Mouse (Mus musculus) ovary, postnatal 14 days (tissue): ENCODE measurements around the gene Vmn2r28.
"Not testable (repeated sequence)": the region's sequence is repeated elsewhere in the genome, so short reads cannot be mapped to it uniquely, and the experiment has no call there.

Experiments
- DNase-seq: peaks from one replicate; pipeline ENCODE4 v3.0.0; 2022; ENCODE audit warnings: low spot score

The Vmn2r28 gene

DNA sequence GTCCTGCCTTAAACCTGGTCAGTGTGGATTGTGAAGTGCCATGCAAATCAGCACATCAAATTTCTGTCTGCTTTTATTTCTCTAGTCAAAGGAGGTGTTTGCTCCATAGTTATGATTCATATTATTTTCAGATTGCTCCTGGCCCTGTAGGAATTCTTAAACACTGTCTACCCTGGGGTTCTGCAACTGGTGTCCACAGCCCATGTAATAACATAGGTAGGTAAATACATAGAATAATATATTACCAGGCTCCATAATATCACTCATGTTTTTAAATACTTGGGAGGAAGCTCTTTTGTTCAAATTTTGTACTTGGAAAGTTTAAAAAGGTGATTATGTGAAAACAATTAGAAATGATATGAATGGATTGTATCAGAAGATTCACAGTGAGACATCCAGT is at the start of gene Vmn2r28:
Vmn2r28 (minus strand) TSS at position 101 of the 400 bp plus-strand sequence.
- not testable (repeated sequence) for DNase-seq

DNA sequence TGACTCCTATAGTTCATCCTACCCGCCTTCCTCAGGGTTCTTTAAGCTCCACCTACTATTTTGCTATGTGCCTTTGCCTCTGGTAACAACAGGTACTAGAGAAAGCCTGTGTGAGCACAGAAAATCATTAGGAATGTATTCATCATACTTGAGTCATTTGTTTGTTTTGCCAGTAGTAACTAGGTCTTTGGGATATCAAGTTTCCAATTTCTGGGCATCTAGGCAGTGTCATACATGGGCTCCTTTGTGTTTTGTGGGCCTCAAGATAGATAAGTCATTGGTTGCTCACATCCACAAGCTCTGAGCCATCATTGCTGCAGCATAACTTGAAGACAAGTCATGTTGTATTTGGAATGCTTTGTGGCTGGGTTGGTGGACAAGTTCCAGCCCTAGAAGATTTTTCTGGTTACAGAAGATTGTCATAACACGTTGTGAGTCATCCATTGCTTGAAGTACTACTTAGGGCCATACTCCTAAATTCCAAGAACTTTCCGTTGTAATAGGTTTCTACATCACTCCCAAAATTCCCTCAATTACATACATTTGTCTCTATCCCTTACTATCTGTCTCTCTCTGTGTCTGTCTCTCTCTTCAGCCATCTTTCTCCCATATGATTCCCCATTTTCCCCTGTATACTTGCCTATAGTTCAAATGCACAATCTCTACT is 47.1 kb upstream of the Vmn2r28 start:
- not testable (repeated sequence) for DNase-seq

DNA sequence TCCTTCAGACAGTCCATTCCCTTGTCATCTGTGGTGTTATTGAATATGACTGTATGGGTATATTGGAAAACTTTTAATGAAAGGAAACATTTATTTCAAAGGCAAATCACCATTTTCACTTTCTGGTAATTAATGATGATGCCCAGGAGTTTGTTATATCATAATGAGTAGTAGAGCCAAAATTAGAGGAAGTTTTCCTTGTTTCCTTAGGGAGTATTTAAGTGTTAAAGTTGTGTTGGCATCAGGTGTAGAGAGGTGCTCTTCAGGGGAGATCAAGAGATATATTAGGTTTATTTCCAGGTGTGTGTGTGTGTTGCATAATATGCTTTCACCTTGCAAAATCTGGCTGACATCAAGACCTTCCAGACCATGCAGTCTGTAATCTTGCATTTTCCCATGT is 37.1 kb downstream of the Vmn2r28 start, which contains the start of gene Vmn1r59:
Vmn1r59 (minus strand) TSS at position 101 of the 400 bp plus-strand sequence.
- no peak for DNase-seq

DNA sequence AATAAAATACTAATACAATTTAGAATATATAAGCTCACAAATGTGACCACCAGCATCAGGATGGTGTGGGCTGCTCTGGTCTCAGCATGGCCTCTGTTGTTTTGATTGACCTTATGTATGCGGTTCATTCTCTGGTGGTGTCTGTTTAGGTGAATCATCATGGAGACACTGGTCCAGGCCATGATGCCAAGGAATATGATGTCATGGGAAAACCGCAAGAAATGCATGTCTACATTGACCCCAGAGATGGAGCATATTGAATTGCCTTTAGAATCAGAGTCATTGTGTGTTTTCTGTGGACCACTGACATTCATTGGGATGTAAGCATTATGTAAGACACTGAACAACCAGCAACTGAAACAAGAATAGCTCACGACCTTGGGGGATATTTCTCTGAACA is 39.7 kb downstream of the Vmn2r28 start:
- DNase-seq: not testable (repeated sequence)

DNA sequence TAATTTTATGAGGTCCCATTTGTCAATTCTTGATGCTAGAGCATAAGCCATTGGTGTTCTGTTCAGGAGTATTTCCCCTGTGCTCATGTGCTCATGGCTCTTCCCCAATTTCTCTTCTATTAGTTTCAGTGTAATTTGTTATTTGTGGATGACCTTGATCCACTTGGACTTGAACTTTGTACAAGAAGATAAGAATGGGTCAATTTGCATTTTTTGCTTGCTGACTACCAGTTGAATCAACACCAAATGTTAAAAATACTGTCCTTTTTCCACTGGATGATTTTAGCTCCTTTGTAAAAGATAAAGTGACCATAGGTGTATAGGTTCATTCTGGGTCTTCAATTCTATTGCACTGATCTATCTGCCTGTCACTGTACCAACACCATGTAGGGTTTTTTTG is 45.1 kb downstream of the Vmn2r28 start:
- DNase-seq: no peak
